Mouse (Mus musculus): ENCODE measurements around the gene Rps6kl1.

DNA sequence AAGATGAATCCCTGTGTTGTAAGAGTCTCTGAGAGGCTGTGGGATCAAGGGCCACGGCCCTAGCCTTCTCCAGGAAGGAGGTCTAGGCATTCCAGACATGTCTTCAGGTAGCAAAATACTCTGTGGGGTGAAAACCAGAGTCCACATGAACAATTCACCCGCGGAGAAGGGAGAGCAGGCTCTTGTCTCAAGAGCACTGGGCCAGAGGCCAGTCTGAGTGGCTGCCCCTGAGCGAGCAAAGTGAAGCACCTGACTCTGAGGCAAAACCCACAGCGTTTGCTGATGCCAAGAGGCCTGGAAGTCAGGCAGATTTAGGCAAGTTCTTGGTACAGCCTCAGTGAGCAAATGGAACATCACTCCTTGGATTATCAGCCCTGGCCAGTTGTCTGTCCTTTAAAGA, 33.1 kb upstream of the Rps6kl1 start:
- TF ChIP-seq POLR2A (IDR thresholded peaks at IDR 0.05; ENCODE audit: low read depth, low read length): no peak
- no peak for TF ChIP-seq CTCF (IDR thresholded peaks at IDR 0.05; ENCODE audit: borderline replicate concordance, insufficient read depth, low read length)

Data from embryonic fibroblast, embryonic 13.5 days (primary cell).